Mouse (Mus musculus): Measurements from ENCODE around the gene Il17ra. TPM values are rescaled to one million over a fixed set of nuclear protein-coding genes. Genes with fewer than 3 reads are reported as not detected.

Gene Il17ra
- polyA plus RNA-seq, 2 experiments from 2014 or later, result 18.8 to 20.3 TPM

- no peak for ATAC-seq
Measured at GRCm38 (mm10) chr6:120471991-120472441, 9.0 kb downstream of the Il17ra start.

GRCm38 (mm10) chr6:120472455-120473140, 9.6 kb downstream of the Il17ra start:
- no peak for ATAC-seq

- ATAC-seq, result no peak
Measured at GRCm38 (mm10) chr6:120473427-120473826, 10.4 kb downstream of the Il17ra start.

GRCm38 (mm10) chr6:120475288-120475687, 12.2 kb downstream of the Il17ra start:
- no peak for ATAC-seq

GRCm38 (mm10) chr6:120479302-120479701, 16.3 kb downstream of the Il17ra start:
- no peak for ATAC-seq

- no peak for ATAC-seq
Measured at GRCm38 (mm10) chr6:120480361-120480760, 17.3 kb downstream of the Il17ra start.

- no peak for ATAC-seq
Measured at GRCm38 (mm10) chr6:120481538-120481937, 18.5 kb downstream of the Il17ra start.

GRCm38 (mm10) chr6:120482021-120482420, 19.0 kb downstream of the Il17ra start:
- ATAC-seq, result no peak

GRCm38 (mm10) chr6:120482756-120483155, 19.7 kb downstream of the Il17ra start:
- peak; percentile 5 for ATAC-seq

- peak; percentile 54 for ATAC-seq
Measured at GRCm38 (mm10) chr6:120483211-120483626, 20.2 kb downstream of the Il17ra start.

- ATAC-seq, result no peak
Measured at GRCm38 (mm10) chr6:120485038-120485437, 22.0 kb downstream of the Il17ra start.

GRCm38 (mm10) chr6:120486051-120486510, 23.0 kb downstream of the Il17ra start:
- ATAC-seq, result peak; percentile 56

GRCm38 (mm10) chr6:120488647-120489046, 25.6 kb downstream of the Il17ra start:
- ATAC-seq, result peak; percentile 32

GRCm38 (mm10) chr6:120489461-120489860, 26.4 kb downstream of the Il17ra start:
- ATAC-seq, result no peak

GRCm38 (mm10) chr6:120491064-120491463, 28.0 kb downstream of the Il17ra start:
- no peak for ATAC-seq

GRCm38 (mm10) chr6:120491862-120492498, 28.9 kb downstream of the Il17ra start:
- no peak for ATAC-seq

GRCm38 (mm10) chr6:120492499-120493373, 29.7 kb downstream of the Il17ra start:
- peak; percentile 44 for ATAC-seq

- peak; percentile 36 for ATAC-seq
Measured at GRCm38 (mm10) chr6:120493374-120494181, 30.5 kb downstream of the Il17ra start, which contains the start of gene Tmem121b. Gene Tmem121b, minus strand, starts transcription at chr6:120493807.

- no peak for ATAC-seq
Measured at GRCm38 (mm10) chr6:120496544-120496943, 33.5 kb downstream of the Il17ra start.

GRCm38 (mm10) chr6:120504051-120504450, 41.0 kb downstream of the Il17ra start:
- no peak for ATAC-seq

- ATAC-seq, result no peak
Measured at GRCm38 (mm10) chr6:120505531-120505930, 42.5 kb downstream of the Il17ra start.

- peak; percentile 59 for ATAC-seq
Measured at GRCm38 (mm10) chr6:120508645-120509044, 45.6 kb downstream of the Il17ra start.
